Mouse (Mus musculus) olfactory bulb, adult 2 months (tissue): ENCODE measurements at regions not wholly inside any gene's neighbourhood (a gene's known extent, or its start where the extent isn't known, plus 50 kb on each side); places are given as distances from the start of the nearest gene placed in this dataset.

ENCODE experiments used
- H3K27ac ChIP-seq: fragments of 200-500 bp; 2 replicates; pipeline ENCODE4 v1.5.1; 2012; ENCODE audit warnings: low read depth, low read length; ENCODE audit not compliant: insufficient read depth
- H3K4me1 ChIP-seq: fragments of 200-500 bp; 2 replicates; pipeline ENCODE4 v1.6.1; 2012; ENCODE audit warnings: low read length; ENCODE audit not compliant: control insufficient read depth, insufficient read depth
- H3K4me3 ChIP-seq: fragments of 200-500 bp; 2 replicates; pipeline ENCODE4 v1.5.1; 2012; ENCODE audit warnings: mild to moderate bottlenecking, low read depth, low read length, moderate library complexity; ENCODE audit not compliant: insufficient read depth
- CTCF ChIP-seq: fragments of 200-500 bp; IDR thresholded peaks from 2 replicates; pipeline ENCODE4 v1.5.1; 2012; ENCODE audit warnings: low read depth, mild to moderate bottlenecking, low read length, moderate library complexity; ENCODE audit not compliant: insufficient read depth
- POLR2A ChIP-seq: fragments of 200-500 bp; IDR thresholded peaks from 2 replicates; pipeline ENCODE4 v1.6.1; 2012; ENCODE audit warnings: mild to moderate bottlenecking, low read depth, low read length, moderate library complexity; ENCODE audit not compliant: insufficient read depth
- WGBS: fragments of 180-500 bp; shearing (Covaris S2); methylation state at CpG from one replicate; pipeline ENCODE4 v1.1.7; 2018; 5-methylcytosine and 5-hydroxymethylcytosine counted together

DNA sequence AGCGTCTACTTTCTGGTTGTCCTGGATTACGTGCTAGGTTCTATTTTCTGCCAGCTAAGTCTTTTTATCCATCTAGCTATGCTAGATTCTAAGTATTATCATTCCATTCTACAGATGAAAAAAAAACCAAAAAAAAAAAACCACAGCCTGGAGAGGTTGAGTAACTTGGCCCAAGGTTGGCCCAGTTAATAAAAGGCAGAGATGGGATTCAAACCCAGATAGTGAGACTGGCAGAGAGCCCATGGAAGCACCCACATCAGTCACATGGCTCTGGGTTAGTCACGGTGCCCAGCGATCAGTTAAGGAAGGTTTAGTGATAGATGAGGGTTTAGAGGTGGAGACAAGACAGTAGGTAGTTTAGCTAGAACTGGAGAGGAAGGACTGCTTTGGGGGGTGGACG lies 1150.8 kb upstream of the A1bg start:
- peaks cover 4% of the 10 kb centered on the region for H3K4me1 ChIP-seq
- no peak overlapping the region for H3K4me3 ChIP-seq
- WGBS, result 97% methylated on average over 5 of the region's 5 CpGs
- TF ChIP-seq POLR2A (no peak), CTCF (no peak)
- no peak overlapping the region for H3K27ac ChIP-seq

DNA sequence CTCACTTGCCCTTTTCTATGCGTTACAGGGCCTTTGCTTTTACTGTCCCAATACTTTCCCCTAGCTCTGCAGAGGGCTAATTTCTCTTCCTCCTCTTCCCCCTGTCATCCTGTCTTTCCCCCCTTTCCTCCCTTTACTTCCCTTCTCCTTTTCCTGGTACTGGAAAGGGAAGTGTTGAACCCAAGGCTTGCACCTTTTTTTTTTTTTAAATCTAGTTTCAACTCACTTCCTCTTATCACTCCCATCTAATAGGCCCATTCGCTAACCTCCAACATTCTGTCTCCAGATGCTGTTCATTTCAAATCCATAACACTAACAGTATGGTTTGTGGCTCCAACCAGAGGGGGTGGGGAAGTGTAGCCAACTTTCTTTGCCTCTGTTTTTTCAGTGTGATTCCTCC lies 1148.5 kb upstream of the A1bg start:
- no peak for TF ChIP-seq POLR2A
- TF ChIP-seq CTCF, result no peak
- Histone ChIP-seq H3K4me1 (peaks cover 5% of the 10 kb centered on the region; the same call in 1 of the 2 replicates), H3K27ac (no peak overlapping the region), H3K4me3 (no peak overlapping the region)
- 93% methylated on average over 2 of the region's 2 CpGs for WGBS

DNA sequence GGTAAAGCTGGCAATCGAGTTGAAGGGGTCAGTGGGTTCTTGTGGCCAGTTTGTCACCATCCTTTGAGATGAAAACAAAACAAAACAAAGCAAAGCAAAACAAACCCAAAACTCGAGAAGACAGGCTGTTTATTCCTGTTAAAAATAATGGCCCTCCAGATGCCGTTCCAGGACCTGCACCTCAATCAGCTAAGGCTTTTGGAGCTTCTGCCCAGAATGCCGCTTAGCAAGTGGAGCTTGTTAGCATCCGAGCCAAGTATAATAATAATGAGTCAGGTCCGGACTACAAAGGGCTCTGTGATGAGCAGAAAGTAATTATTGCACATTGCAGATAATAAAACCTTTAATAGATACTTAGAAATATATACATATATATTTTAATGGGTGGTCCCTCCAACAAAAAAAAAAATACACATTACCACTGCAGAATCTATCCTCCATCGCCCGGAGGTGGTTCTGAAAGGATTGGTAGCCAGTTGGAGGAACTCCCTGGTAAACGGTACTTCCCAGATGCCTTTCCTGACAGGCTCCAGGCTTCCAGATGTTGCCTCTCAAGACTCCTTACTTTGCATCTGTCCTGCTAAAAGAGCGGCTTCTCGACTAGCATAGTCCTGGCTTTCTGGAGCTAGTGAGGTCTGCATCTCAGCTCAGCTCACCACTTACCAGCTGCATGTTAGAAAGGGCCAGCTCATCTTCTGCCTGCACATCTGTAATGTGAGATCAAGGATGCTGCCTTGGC lies 1145.8 kb upstream of the A1bg start:
- WGBS, result 50% methylated on average over 11 of the region's 11 CpGs
- TF ChIP-seq POLR2A (no peak), CTCF (no peak)
- Histone ChIP-seq H3K27ac (no peak overlapping the region), H3K4me1 (peaks cover 2% of the 10 kb centered on the region; the same call in 1 of the 2 replicates), H3K4me3 (no peak overlapping the region)

DNA sequence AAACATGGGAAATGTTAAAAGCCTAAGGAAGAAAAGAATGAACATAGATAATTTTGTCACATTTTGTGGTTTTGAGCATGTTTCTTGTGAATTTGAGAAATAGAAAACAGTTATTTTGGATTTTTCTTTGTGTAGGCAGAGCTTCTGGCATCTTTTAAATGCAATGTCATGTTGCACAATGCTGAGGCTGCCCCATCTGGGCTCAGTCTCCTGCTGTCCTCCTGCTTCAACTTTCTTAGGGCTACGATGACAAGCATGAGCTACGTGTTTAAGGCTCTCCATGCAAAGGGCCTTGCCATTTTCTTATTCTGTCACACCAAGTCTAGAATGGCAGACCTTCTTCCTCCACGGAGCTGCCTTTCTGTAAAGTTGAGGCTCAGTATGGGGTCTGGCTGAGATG lies 1141.6 kb upstream of the A1bg start:
- 96% methylated on average over 3 of the region's 3 CpGs for WGBS
- TF ChIP-seq CTCF (no peak), POLR2A (no peak)
- H3K4me1 ChIP-seq, result peaks cover 2% of the 10 kb centered on the region; the same call in 1 of the 2 replicates
- no peak overlapping the region for H3K27ac ChIP-seq
- H3K4me3 ChIP-seq, result no peak overlapping the region

DNA sequence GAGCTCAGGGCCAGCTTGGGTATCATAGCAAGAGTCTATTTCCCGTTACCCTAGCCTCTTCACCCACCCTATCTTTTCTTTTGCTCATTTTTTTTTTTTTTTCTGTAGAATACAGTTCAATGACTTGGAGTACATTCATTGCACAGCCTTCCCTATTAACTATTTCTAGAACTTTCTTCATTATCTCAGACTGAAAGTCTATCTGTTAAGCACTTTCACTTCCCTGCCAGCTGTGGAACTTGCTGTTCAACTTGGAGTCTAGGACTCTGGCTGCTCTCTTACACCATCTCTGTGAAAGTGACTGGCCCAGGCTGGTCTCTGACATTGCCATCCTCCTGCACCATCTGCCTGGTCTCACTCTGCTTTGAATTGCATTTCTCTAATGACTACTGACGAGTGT lies 1134.6 kb upstream of the A1bg start:
- Histone ChIP-seq H3K4me3 (no peak overlapping the region), H3K4me1 (no peaks in the 10 kb centered on the region), H3K27ac (no peak overlapping the region)
- no peak for TF ChIP-seq POLR2A
- TF ChIP-seq CTCF, result no peak
- 89% methylated on average over 2 of the region's 2 CpGs for WGBS

DNA sequence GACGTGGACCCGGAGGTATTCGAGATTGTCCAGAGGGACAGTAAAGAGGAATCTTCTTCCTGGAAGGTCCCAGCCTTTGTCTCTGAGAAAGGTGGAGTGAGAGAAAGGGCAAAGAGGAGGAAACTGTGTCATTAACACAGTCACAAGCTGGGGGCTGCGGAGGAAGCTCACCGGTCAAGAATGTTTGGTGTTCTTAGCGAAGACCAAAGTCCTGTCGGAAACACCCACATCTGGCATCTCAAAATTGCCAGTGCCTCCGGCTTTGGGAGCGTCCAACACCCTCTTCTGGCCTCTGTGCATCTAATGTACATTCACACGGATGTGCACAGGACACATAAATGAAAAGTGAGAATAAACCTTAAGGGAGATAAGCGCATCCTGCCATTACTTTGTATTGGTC lies 1134.1 kb upstream of the A1bg start:
- no peaks in the 10 kb centered on the region for H3K4me1 ChIP-seq
- no peak overlapping the region for H3K27ac ChIP-seq
- 95% methylated on average over 11 of the region's 11 CpGs for WGBS
- no peak for TF ChIP-seq CTCF
- TF ChIP-seq POLR2A, result no peak
- H3K4me3 ChIP-seq, result no peak overlapping the region

DNA sequence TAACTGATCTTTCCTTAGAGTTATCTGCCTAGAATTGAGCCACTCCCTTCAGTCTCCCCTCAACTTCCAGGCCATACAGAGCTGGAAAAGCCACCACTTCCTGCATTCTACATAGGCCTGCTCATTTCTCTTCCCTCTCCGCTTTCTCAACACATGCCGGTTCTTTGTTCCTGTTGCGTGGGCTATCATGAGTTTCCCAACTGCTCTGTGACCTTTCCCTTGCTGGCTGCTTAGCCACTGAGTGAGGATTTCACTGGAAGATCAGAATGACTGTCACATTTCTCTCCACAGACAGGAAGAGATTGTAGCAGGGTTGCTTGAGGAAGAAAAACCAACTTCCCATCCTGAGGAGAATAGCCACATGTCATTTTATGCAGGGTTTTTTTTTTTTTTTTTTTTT lies 1133.6 kb upstream of the A1bg start:
- no peak overlapping the region for H3K4me3 ChIP-seq
- no peak for TF ChIP-seq POLR2A
- TF ChIP-seq CTCF, result no peak
- WGBS, result 84% methylated on average over 3 of the region's 3 CpGs
- no peak overlapping the region for H3K27ac ChIP-seq
- no peaks in the 10 kb centered on the region for H3K4me1 ChIP-seq

DNA sequence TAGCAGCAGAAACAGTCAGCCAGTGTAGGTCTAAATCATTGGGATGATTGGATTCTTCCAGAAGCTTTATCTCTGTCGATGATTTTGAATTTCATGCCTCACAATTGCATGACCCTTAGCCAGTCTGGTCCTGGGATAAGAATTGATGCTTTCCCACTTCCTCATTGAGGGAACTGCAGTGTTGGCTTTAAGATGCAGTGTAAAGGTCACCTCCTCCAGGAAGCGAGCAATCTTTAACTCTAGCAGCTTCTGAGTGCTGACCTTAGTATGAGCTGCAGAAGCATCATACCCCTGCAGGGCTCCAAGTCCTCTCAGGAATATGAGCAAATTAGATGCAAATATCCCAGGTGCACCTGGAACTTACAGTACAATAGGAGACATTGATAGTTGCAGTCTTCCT lies 1132.2 kb upstream of the A1bg start:
- WGBS, result 95% methylated on average over 2 of the region's 2 CpGs
- TF ChIP-seq CTCF (no peak), POLR2A (no peak)
- Histone ChIP-seq H3K4me3 (no peak overlapping the region), H3K27ac (no peak overlapping the region), H3K4me1 (no peaks in the 10 kb centered on the region)

DNA sequence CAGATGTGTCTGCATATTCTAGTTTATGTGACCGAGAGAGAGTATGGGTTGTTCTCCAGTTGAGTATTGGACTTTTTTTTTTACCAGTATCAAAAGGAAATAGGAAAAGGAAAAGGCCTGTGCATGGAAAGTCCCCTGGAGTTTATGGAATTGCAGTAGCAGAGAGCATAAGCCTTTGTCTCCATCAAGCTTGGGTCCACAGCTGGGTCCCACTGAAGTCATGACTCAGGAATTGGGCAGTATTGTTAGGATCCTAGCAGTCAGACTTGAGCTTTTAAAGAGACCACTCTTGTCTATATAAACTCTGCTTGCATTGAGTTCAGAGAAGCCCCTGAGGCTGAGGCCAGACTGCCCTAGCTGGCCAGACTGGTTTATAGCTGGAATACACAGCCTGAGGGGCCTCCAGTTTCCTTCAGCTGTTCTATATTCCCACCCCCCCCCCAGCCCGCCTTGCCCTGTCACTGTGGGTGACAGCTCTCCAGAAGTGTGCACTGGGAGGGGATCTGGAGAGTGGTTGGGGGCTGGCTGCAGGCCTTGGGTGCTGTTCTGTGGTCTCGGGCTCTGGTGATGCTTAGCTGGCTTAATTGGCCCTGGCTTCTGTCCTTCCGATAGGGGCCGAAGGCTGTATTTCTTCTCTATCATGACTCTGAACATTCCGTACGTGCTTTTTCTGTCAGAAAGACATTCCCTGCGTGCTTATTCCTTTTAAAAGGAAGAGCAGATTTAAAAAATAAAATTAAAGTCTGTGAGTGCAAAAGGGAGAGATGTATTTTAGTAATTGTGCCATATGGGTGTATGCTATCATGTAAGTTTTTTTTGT lies 1130.8 kb upstream of the A1bg start:
- no peaks in the 10 kb centered on the region; the same call in 1 of the 2 replicates for H3K4me1 ChIP-seq
- TF ChIP-seq CTCF (no peak), POLR2A (no peak)
- H3K4me3 ChIP-seq, result no peak overlapping the region
- 92% methylated on average over 8 of the region's 8 CpGs for WGBS
- H3K27ac ChIP-seq, result no peak overlapping the region
